Mouse (Mus musculus) inflammation-experienced regulatory T-cells, adult 6 months (primary cell): ENCODE measurements around the gene Lcn11. TPM values are rescaled to one million over a fixed set of nuclear protein-coding genes. Genes with fewer than 3 reads are reported as not detected.
A peak's percentile ranks its signal among the peaks of the same experiment; 100 is the strongest.

Experiments used
- ATAC-seq: one replicate; pipeline ENCODE4 v1.8.0; 2017
- polyA plus RNA-seq, 3 experiments: library from polyadenylated mRNA; unstranded; fragments of 100-300 nt; shearing (Covaris generic); gene quantifications; one replicate each; pipeline ENCODE4 v1.2.1; 2017

Gene Lcn11
- polyA plus RNA-seq, 3 experiments from 2014 or later = not detected

DNA sequence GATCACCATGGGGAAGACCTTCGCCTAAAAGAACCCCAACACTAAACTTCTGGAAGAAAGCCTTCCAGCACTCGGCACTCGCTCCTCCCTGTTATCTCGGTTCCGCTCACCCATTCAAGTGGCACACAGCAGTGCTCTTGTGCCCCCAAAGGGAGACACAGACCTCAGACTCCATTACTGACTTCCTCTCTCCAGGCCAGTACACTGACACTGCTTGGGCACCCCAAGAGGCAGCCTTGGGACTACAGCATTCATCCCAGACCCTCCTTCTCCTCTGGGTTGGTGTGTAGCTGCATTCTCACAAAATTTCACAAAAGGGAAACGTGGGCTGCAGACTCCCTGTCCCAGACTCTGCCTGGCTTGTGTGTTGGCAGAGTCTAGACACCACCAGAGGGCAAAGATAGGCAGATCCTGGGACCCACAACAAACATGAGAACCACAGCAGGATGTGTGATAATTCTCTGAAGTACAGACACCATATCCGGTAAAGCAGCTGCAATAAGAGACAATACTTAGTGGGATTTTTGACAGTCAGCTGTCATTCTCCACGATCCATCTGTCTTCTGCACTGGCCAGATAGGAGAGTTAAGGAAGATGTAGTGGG lies 51.6 kb downstream of the Lcn11 start:
- peak; percentile 69 for ATAC-seq

Other genes starting within 250 kb of the Lcn11 start
- 10 to 100 TPM; 74.8 to 85.3 (median 76.1) TPM for gene Traf2, start 230.1 kb upstream of the Lcn11 start, polyA plus RNA-seq
- gene Edf1, start 219.2 kb upstream of the Lcn11 start, polyA plus RNA-seq = 100 to 1,000 TPM; 246 to 394 (median 269) TPM
- gene Mamdc4, start 202.2 kb upstream of the Lcn11 start, polyA plus RNA-seq = 1 to 10 TPM in 2 of 3 experiments, under 1 TPM in 1; 0.85 to 2.2 (median 1.3) TPM
- 10 to 100 TPM; 37.0 to 64.3 (median 56.2) TPM for gene Phpt1, start 201.8 kb upstream of the Lcn11 start, polyA plus RNA-seq
- gene Ajm1, start 195.3 kb upstream of the Lcn11 start, polyA plus RNA-seq = under 1 TPM in 1 of 3 experiments, not detected in 2; 0.07 TPM
- gene Rabl6, start 168.5 kb upstream of the Lcn11 start, polyA plus RNA-seq = 10 to 100 TPM; 14.0 to 28.3 (median 18.0) TPM
- not detected for gene Ccdc183, start 159.3 kb upstream of the Lcn11 start, polyA plus RNA-seq
- gene Tmem141, start 155.0 kb upstream of the Lcn11 start, polyA plus RNA-seq = 1 to 10 TPM in 2 of 3 experiments, under 1 TPM in 1; 0.80 to 2.2 (median 1.1) TPM
- under 1 TPM in 1 of 3 experiments, not detected in 2; 0.96 TPM for gene Fcna, start 149.0 kb upstream of the Lcn11 start, polyA plus RNA-seq
- not detected for gene Lcn8, start 123.9 kb upstream of the Lcn11 start, polyA plus RNA-seq
- gene Lcn5, start 119.1 kb upstream of the Lcn11 start, polyA plus RNA-seq = not detected
- not detected for gene Lcn6, start 100.2 kb upstream of the Lcn11 start, polyA plus RNA-seq
- 1 to 10 TPM in 2 of 3 experiments, not detected in 1; 1.1 to 1.4 TPM for gene Lcn10, start 94.3 kb upstream of the Lcn11 start, polyA plus RNA-seq
- gene Obp2a, start 77.0 kb upstream of the Lcn11 start, polyA plus RNA-seq = not detected
- 100 to 1,000 TPM in 1 of 3 experiments, 10 to 100 TPM in 2; 31.0 to 105 (median 84.4) TPM for gene Bmyc, start 70.3 kb upstream of the Lcn11 start, polyA plus RNA-seq
- gene Obp2b, start 40.0 kb upstream of the Lcn11 start, polyA plus RNA-seq = not detected
- gene Lcn3, start 11.4 kb upstream of the Lcn11 start, polyA plus RNA-seq = not detected
- not detected for gene Gm13539, start 5.2 kb downstream of the Lcn11 start, polyA plus RNA-seq
- not detected for gene Glt6d1, start 38.8 kb downstream of the Lcn11 start, polyA plus RNA-seq
- not detected for gene Lcn9, start 46.1 kb downstream of the Lcn11 start, polyA plus RNA-seq
- under 1 TPM in 2 of 3 experiments, not detected in 1; 0.46 to 0.52 TPM for gene Sohlh1, start 70.2 kb downstream of the Lcn11 start, polyA plus RNA-seq
- gene Kcnt1, start 86.7 kb downstream of the Lcn11 start, polyA plus RNA-seq = not detected
- gene Camsap1, start 206.3 kb downstream of the Lcn11 start, polyA plus RNA-seq = 10 to 100 TPM in 1 of 3 experiments, 1 to 10 TPM in 2; 7.0 to 13.6 (median 8.6) TPM
- gene Ubac1, start 244.7 kb downstream of the Lcn11 start, polyA plus RNA-seq = 10 to 100 TPM; 14.1 to 17.2 (median 16.0) TPM